Mouse (Mus musculus) lung, postnatal 36 days (tissue): Measurements from ENCODE around the gene Mknk2.

Experiments used
- DNase-seq: peaks from one replicate; pipeline ENCODE4 v3.0.0; 2022; ENCODE audit warnings: mixed read lengths

Mknk2 gene

DNA sequence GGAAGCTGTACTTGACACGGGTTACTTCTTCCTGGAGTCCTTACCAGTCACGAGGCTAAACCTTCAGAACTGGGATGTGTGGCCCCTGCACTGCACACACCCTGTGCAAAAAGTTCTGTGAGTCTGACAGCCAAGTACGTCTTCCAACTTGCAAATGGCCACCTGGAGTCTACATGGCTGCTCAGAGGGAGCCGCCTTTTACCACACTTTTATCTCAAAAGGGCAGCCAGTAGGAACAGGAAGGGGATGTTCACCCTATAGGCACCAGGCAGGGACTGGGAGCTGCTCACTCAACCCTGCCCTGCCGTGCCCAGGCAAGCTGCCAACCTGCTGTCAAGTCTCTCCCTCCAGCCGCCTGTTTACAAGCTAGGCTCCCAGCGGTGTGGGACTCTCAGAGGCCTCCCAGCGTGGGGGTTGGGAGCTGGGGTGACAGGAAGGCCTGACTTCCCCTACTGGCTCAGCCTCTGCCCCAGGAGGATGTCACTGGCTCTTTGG, at the start of gene Mknk2:
TSS of gene Mknk2 (minus strand) at position 171 of the 495 bp plus-strand sequence.
- DNase-seq, result peak; percentile 98

DNA sequence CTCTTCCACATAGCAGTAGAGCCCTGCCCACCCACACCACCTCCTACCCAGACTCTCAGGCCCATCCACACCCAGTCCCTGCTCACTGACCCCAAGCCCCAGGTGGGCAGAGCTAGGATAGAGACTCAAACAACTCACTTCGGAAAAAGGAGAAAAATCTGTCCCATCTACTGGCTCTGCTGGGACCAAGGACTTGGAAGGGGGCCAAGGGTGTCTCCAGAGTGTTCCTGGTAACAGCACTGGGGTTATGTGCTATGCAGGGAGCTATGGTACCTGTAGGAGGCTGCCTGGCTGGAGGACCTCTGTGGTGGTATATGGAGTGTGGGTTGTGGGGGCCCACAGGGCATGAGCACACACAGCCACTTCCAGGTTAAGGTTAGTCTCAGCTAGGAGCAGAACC, 39.4 kb upstream of the Mknk2 start:
- no peak for DNase-seq

- no peak for DNase-seq
Observed at GRCm38 (mm10) chr10:80710834-80711233, 32.9 kb upstream of the Mknk2 start.

GRCm38 (mm10) chr10:80705479-80705878, 27.6 kb upstream of the Mknk2 start:
- no peak for DNase-seq

DNA sequence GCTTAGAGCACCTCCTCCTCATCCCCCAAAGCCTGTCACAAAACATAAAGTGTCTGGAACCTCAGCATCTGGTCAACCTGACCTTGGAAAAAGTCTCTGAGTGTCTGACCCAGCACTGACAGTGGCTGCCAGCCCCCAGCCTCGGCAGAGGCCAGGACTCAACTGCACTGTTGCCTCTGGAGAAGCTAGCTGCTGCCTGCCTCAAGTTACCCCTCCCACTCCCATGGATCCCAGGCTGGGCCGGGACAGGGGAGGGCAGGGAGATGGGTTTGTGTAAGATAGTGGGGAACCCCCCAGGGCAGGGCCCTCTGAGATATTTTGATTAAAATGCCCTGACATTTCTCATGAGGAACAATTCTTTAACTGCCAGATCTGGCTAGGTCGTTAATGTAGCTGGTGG, 27.1 kb upstream of the Mknk2 start:
- no peak for DNase-seq

DNA sequence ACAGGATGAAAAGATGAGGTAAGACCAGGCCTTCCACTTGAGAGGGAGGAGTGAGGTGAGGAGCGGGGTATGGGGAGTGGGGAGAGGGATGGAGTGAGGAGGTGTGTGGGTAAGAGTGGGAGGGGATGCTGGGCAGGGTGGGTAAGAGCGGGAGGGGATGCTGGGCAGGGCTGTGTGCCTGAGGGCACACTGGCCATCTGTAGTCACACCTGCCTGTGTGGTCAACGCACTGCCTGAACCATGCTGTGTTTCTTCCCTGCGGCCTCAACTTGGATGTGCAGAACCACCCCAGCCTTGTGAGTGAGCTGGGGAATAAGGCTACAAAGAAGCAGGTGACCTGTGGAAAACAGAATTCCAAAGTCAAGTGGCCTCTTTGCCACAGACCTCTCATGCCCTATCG, 26.5 kb upstream of the Mknk2 start:
- DNase-seq, result no peak

GRCm38 (mm10) chr10:80703643-80704042, 25.7 kb upstream of the Mknk2 start:
- DNase-seq, result no peak

DNA sequence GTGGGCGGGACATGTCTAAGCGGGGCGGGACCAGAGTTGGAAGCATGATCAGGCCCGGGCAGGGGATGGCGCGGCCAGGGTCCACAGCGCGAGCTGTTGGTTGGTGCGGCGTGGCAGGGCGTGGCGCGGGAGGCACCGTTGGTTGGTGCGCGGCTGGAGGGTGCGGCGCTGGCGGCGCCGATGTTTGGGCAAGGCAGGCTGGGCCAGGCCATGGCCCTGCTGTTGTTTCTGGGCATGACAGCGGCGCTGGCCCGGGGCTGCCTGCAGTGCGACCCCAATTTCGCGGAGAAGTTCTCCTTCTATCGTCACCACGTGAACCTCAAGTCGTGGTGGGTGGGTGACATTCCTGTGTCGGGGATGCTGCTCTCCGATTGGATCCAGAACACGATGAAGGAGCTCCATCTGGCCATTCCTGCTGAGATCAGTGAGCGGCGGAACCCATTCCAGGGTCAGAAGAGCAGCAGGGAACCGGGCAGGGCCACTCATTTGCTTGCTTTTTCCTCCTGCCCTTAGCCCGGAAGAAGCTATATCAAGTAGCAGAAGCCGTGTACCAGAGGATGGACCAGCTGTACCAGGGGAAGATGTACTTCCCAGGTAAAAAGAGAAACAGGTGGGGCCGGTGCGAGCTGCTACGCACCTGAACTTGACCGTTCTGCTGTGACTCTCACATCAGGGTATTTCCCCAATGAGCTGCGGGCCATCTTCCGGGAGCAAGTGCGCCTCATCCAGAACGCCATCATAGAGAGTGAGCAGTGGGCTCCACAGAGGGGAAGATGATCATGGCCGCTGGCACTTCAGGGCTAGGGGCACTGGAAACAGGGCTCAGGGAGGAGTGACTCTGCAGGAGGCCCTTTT, 24.9 kb upstream of the Mknk2 start:
- peak; percentile 98 for DNase-seq

DNA sequence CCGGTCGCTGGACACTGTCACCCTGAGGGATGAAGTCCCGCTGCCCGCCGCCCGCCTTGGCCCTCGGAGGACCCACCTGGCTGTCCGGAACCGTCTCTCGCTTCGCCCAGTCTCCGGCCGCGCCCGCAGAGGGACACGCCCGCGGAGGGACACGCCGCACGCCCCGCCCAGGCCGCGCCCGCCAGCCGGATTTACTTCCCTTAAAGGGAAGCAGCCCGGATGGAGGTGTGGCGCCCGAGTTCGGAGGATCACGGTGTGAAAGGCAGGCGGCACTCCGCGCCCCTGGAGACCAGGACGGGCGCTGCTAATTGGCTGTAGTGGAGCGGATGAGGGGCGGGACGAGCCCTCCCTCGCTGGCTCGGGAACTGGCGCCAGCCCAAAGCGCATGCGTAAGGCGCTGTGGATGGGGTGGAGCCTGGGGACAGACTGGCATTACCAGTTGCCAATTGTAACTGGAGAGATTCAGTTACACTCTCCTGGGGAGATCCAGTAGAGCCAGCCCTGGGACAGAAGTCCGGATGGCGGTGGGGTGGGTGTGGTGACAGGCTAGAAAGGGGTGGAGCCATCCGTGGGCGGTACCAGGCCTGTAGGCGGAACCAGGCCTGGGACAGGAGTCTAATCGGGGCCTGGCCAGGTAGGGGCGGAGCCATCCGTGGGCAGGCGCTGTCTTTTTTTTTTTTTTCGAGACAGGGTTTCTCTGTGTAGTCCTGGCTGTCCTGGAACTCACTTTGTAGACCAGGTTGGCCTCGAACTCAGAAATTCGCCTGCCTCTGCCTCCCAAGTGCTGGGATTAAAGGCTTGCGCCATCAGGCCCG, 24.0 kb upstream of the Mknk2 start, which contains the start of the genes Mob3a and Izumo4:
TSS of gene Mob3a (minus strand) at position 257 of the 815 bp plus-strand sequence.
TSS of gene Izumo4 (plus strand) at position 464 of the 815 bp plus-strand sequence.
- DNase-seq, result peak; percentile 100

DNA sequence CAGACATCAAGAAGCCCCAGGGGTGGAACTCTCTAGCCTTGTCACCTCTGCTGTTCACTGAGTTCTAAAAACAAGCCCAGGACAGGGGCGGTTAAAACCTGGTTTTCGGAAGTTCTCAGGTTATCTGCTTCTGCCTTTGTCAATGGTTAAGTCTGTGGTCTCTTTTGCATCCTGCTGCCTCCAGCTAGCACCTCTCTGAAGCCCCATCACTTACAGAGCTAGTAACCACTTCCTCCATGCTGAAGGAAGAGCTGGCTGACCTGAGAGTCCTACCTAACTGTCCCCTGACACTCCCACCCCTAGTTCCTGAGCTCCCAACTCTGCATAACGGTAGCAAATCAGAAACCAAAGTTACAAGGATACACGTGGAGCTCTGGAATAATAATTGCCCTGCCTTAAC, 22.8 kb upstream of the Mknk2 start:
- peak; percentile 27 for DNase-seq

- no peak for DNase-seq
Observed at GRCm38 (mm10) chr10:80700038-80700504, 22.2 kb upstream of the Mknk2 start.

GRCm38 (mm10) chr10:80698605-80699004, 20.7 kb upstream of the Mknk2 start:
- DNase-seq, result no peak

DNA sequence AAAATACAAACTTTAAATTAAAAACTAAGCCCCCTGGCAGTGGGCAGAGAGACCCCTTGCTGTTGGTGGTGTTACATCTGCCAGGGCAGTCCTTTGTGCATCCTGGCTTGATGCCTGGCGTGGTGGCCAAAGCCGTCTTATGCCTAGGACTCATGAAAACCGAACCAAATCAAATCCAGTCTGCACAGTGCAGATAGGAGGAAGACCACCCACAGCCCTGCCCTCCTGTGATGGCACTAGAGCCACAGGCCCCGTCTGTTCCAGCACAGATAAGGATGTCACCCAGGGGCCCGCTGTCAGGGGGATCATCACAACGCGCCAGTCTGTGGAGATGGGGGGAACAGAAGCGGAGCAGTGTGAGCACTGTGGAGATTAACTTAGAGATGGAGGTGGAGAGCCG, 19.9 kb upstream of the Mknk2 start:
- no peak for DNase-seq

GRCm38 (mm10) chr10:80697393-80697787, 19.5 kb upstream of the Mknk2 start:
- no peak for DNase-seq

DNA sequence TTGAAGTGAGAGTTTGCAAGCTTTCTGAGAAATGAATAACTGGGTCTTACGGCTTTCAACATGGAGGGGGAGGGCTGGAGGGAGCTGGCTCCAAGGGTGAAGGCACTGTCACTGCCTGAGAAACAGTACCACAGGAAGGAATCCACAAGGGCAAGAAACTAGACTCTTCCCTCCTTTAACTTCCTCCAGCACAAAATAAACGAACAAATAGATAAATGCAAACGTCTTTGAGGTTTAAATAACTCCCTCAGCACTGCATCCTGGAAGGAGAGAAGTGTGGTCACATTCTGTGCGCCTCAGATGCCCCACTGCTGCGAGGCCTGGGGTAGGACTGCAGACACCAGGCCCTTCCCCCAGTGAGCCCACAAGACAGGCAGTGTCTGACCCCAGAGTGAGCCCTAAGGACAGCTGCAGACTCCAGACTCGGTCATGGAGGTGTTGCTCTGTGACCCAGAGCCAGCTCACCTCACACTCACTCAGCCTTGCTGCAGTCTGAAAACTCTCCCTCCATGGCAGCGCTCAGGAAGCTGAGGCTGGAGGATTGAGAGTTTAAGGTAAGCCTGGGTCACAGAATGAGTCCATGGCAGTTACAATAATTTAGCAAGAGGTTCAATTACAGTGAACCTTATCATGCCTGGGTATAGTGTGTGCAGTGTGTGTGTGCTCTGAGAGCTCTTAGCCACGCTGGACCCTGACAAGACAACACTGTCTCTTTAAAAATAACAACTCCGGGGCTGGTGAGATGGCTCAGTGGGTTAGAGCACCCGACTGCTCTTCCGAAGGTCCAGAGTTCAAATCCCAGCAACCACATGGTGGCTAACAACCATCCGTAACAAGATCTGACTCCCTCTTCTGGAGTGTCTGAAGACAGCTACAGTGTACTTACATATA, 18.8 kb upstream of the Mknk2 start:
- DNase-seq, result no peak

GRCm38 (mm10) chr10:80695801-80696501, 18.0 kb upstream of the Mknk2 start:
- peak; percentile 33 for DNase-seq

DNA sequence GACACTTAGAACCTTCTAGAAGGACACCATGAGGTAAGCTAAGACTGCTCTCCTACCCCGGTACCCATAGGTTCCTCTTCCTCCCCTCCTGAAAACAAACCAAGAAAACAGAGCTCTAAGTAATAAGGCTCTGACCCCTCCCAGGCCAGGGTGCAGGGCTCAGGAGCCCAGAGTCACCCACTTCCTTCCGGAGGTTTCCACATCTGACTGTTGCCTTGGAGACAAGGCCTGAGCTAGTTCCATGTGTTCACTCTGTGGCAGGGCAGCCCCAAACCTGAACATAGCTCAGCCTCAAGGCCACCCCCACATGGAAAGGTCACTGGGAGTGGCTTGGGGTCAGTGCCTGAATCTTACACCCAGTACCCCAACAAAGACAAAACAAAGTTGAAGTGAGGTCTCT, 17.3 kb upstream of the Mknk2 start:
- peak; percentile 89 for DNase-seq

- no peak for DNase-seq
Observed at GRCm38 (mm10) chr10:80694159-80694938, 16.4 kb upstream of the Mknk2 start.

DNA sequence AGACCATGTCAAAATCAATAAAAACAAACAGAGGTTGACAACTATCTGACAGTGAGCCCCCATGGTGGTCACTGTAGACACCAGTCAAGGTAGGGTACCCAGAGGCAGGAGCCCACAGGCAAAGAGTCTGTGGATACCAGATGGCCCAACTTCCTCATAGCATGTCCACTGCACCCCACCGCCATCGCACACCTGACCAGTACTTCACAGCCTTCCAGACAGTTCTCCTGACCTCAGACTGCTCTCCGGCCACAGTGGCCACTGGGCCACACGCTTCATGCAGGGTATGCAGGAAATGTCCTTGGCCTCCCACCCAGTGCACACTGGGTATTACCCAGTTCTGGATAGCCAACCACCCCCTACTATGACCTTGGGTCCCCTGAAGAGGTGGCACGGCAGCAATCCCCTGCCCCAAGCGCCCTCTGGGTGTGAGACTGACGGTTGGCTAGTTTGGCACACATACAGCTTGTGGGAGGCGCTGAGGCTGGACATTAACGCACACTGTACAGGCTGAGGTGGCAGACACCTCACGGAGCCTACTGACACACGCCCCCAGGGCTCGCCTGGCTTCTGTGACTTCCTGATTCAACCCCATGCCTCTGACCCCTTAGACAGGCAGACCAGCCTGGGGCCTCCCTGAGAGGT, 15.6 kb upstream of the Mknk2 start:
- DNase-seq, result peak; percentile 40
